Mouse (Mus musculus): ENCODE data around the gene S100a2. TPM values are rescaled to one million over a fixed set of nuclear protein-coding genes. Genes with fewer than 3 reads are reported as not detected.
A peak's percentile ranks its signal among the peaks of the same experiment; 100 is the strongest.

Gene S100a2
- not detected for polyA plus RNA-seq (2012; fragmentation: generic; extraction: Trizol)
- long read RNA-seq, experiment 1, result 0 reads
- long read RNA-seq, experiment 2, result 0 reads

GRCm38 (mm10) chr3:90589947-90590346 is at the start of gene S100a2:
Gene S100a2 (plus strand): TSS chr3:90590247.
- TF ChIP-seq MYOD1 (IDR thresholded peaks at IDR 0.05; ENCODE audit: control insufficient read depth, insufficient read length, low read depth) (no peak), CEBPB (IDR thresholded peaks at IDR 0.05; ENCODE audit: low read depth) (no peak), MYOG (IDR thresholded peaks at IDR 0.05; ENCODE audit: control insufficient read depth, extremely low read depth, insufficient read length) (no peak), MAX (IDR thresholded peaks at IDR 0.05) (no peak), FOSL1 (IDR thresholded peaks at IDR 0.05; ENCODE audit: insufficient read depth, low read length, poor library complexity, severe bottlenecking) (no peak), USF1 (IDR thresholded peaks at IDR 0.05; ENCODE audit: low read depth) (no peak)
- H3K27me3 ChIP-seq (ENCODE audit: control insufficient read depth, insufficient read depth, insufficient read length), result no peaks in the 10 kb centered on the region
- no peak within 1 kb of the TSS for H3K4me3 ChIP-seq (ENCODE audit: insufficient read depth, poor library complexity, severe bottlenecking)
- H3K79me2 ChIP-seq (ENCODE audit: control insufficient read depth, insufficient read depth), result no peaks in the 10 kb centered on the region
- no peaks in the 10 kb centered on the region for H3K79me3 ChIP-seq (ENCODE audit: low read depth)
- no peak within 1 kb of the TSS for H3ac ChIP-seq (ENCODE audit: control insufficient read depth, insufficient read length, low read depth)
- no peaks in the 10 kb centered on the region for H3K36me3 ChIP-seq (ENCODE audit: control insufficient read depth, insufficient read depth)

- Histone ChIP-seq H3K36me3 (ENCODE audit: control insufficient read depth, insufficient read depth) (no peaks in the 10 kb centered on the region), H3K4me3 (ENCODE audit: insufficient read depth, poor library complexity, severe bottlenecking) (no peak overlapping the region), H3K79me3 (ENCODE audit: low read depth) (no peaks in the 10 kb centered on the region), H3ac (ENCODE audit: control insufficient read depth, insufficient read length, low read depth) (no peak overlapping the region), H3K79me2 (ENCODE audit: control insufficient read depth, insufficient read depth) (no peaks in the 10 kb centered on the region), H3K27me3 (ENCODE audit: control insufficient read depth, insufficient read depth, insufficient read length) (no peaks in the 10 kb centered on the region)
- no peak for TF ChIP-seq MAX (IDR thresholded peaks at IDR 0.05)
- no peak for TF ChIP-seq CTCF (IDR thresholded peaks at IDR 0.05; ENCODE audit: control insufficient read depth, insufficient read depth, insufficient read length)
- TF ChIP-seq MYOG (IDR thresholded peaks at IDR 0.05; ENCODE audit: control insufficient read depth, extremely low read depth, insufficient read length), result no peak
- no peak for TF ChIP-seq FOSL1 (IDR thresholded peaks at IDR 0.05; ENCODE audit: insufficient read depth, low read length, poor library complexity, severe bottlenecking)
- TF ChIP-seq CEBPB (IDR thresholded peaks at IDR 0.05; ENCODE audit: low read depth), result no peak
Measured at GRCm38 (mm10) chr3:90540904-90541303, 49.1 kb upstream of the S100a2 start.

GRCm38 (mm10) chr3:90549676-90550420 is 40.2 kb upstream of the S100a2 start:
- H3K79me2 ChIP-seq (ENCODE audit: control insufficient read depth, insufficient read depth), result no peaks in the 10 kb centered on the region

GRCm38 (mm10) chr3:90550421-90550790 is 39.6 kb upstream of the S100a2 start:
- Histone ChIP-seq H3K79me3 (ENCODE audit: low read depth) (no peaks in the 10 kb centered on the region), H3K36me3 (ENCODE audit: control insufficient read depth, insufficient read depth) (no peaks in the 10 kb centered on the region), H3K4me3 (ENCODE audit: insufficient read depth, poor library complexity, severe bottlenecking) (no peak overlapping the region), H3ac (ENCODE audit: control insufficient read depth, insufficient read length, low read depth) (no peak overlapping the region), H3K27me3 (ENCODE audit: control insufficient read depth, insufficient read depth, insufficient read length) (no peaks in the 10 kb centered on the region), H3K79me2 (ENCODE audit: control insufficient read depth, insufficient read depth) (no peaks in the 10 kb centered on the region)
- no peak for TF ChIP-seq USF1 (IDR thresholded peaks at IDR 0.05; ENCODE audit: low read depth)
- no peak for TF ChIP-seq MYOG (IDR thresholded peaks at IDR 0.05; ENCODE audit: control insufficient read depth, extremely low read depth, insufficient read length)
- no peak for TF ChIP-seq MAX (IDR thresholded peaks at IDR 0.05)
- TF ChIP-seq CTCF (IDR thresholded peaks at IDR 0.05; ENCODE audit: control insufficient read depth, insufficient read depth, insufficient read length), result no peak
- no peak for TF ChIP-seq MYOD1 (IDR thresholded peaks at IDR 0.05; ENCODE audit: control insufficient read depth, insufficient read length, low read depth)
- TF ChIP-seq CEBPB (IDR thresholded peaks at IDR 0.05; ENCODE audit: low read depth), result no peak
- no peak for TF ChIP-seq FOSL1 (IDR thresholded peaks at IDR 0.05; ENCODE audit: insufficient read depth, low read length, poor library complexity, severe bottlenecking)

More at GRCm38 (mm10) chr3:90549676-90550420, 40.2 kb upstream of the S100a2 start:
- Histone ChIP-seq H3K79me3 (ENCODE audit: low read depth) (no peaks in the 10 kb centered on the region), H3K4me3 (ENCODE audit: insufficient read depth, poor library complexity, severe bottlenecking) (no peak overlapping the region), H3ac (ENCODE audit: control insufficient read depth, insufficient read length, low read depth) (no peak overlapping the region), H3K27me3 (ENCODE audit: control insufficient read depth, insufficient read depth, insufficient read length) (no peaks in the 10 kb centered on the region), H3K36me3 (ENCODE audit: control insufficient read depth, insufficient read depth) (no peaks in the 10 kb centered on the region)
- peak; percentile 67 for TF ChIP-seq CEBPB (IDR thresholded peaks at IDR 0.05; ENCODE audit: low read depth)
- TF ChIP-seq FOSL1 (IDR thresholded peaks at IDR 0.05; ENCODE audit: insufficient read depth, low read length, poor library complexity, severe bottlenecking), result peak; percentile 65
- no peak for TF ChIP-seq USF1 (IDR thresholded peaks at IDR 0.05; ENCODE audit: low read depth)

GRCm38 (mm10) chr3:90552231-90552630 is 37.8 kb upstream of the S100a2 start:
- TF ChIP-seq MYOD1 (IDR thresholded peaks at IDR 0.05; ENCODE audit: control insufficient read depth, insufficient read length, low read depth) (no peak), MAX (IDR thresholded peaks at IDR 0.05) (no peak), CEBPB (IDR thresholded peaks at IDR 0.05; ENCODE audit: low read depth) (peak; percentile 17)
- H3K36me3 ChIP-seq (ENCODE audit: control insufficient read depth, insufficient read depth), result no peaks in the 10 kb centered on the region
- H3K4me3 ChIP-seq (ENCODE audit: insufficient read depth, poor library complexity, severe bottlenecking), result no peak overlapping the region
- no peaks in the 10 kb centered on the region for H3K79me2 ChIP-seq (ENCODE audit: control insufficient read depth, insufficient read depth)
- H3K79me3 ChIP-seq (ENCODE audit: low read depth), result no peaks in the 10 kb centered on the region
- no peaks in the 10 kb centered on the region for H3K27me3 ChIP-seq (ENCODE audit: control insufficient read depth, insufficient read depth, insufficient read length)
- no peak overlapping the region for H3ac ChIP-seq (ENCODE audit: control insufficient read depth, insufficient read length, low read depth)

- Histone ChIP-seq H3ac (ENCODE audit: control insufficient read depth, insufficient read length, low read depth) (no peak overlapping the region), H3K36me3 (ENCODE audit: control insufficient read depth, insufficient read depth) (no peaks in the 10 kb centered on the region), H3K79me2 (ENCODE audit: control insufficient read depth, insufficient read depth) (no peaks in the 10 kb centered on the region), H3K27me3 (ENCODE audit: control insufficient read depth, insufficient read depth, insufficient read length) (no peaks in the 10 kb centered on the region), H3K79me3 (ENCODE audit: low read depth) (no peaks in the 10 kb centered on the region), H3K4me3 (ENCODE audit: insufficient read depth, poor library complexity, severe bottlenecking) (no peak overlapping the region)
- TF ChIP-seq FOSL1 (IDR thresholded peaks at IDR 0.05; ENCODE audit: insufficient read depth, low read length, poor library complexity, severe bottlenecking) (no peak), MYOG (IDR thresholded peaks at IDR 0.05; ENCODE audit: control insufficient read depth, extremely low read depth, insufficient read length) (no peak), CEBPB (IDR thresholded peaks at IDR 0.05; ENCODE audit: low read depth) (no peak), USF1 (IDR thresholded peaks at IDR 0.05; ENCODE audit: low read depth) (no peak), MAX (IDR thresholded peaks at IDR 0.05) (no peak), CTCF (IDR thresholded peaks at IDR 0.05; ENCODE audit: control insufficient read depth, insufficient read depth, insufficient read length) (no peak), MYOD1 (IDR thresholded peaks at IDR 0.05; ENCODE audit: control insufficient read depth, insufficient read length, low read depth) (no peak)
Measured at GRCm38 (mm10) chr3:90555954-90556353, 34.1 kb upstream of the S100a2 start.
